9 mouse cellular contexts compared by ENCODE assay signal in the genomic region with DNA sequence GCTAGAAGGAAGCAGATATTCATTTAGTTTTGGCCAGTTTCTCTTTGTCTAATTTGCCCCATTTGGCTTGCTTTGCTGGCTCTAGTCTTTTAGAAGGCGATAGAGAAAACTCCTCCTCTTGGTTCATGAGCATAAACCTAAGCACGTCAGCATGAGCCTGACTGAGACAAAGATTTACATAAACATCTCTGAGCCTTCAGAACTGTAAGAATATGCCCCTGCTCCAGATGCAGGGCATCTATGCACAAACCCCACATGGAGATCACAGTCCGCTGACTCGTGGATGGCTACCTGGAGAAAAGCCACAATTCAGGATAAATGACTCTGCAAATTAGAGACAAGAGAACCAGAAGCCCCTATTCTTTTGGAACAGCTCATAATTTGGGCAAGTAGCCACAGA.
DNase-seq lines count a peak whose midpoint lies in the region; ATAC-seq and TF ChIP-seq lines count a peak whose summit lies in the region.
"Had no signal": no experiment of that assay in that cellular context is flagged by ENCODE, and none has a peak within 500 bp of the region (broad histone marks: within the 10 kb centered on the region; RNA-seq: fewer than 3 reads in every experiment).

No protein-coding gene starts in this region.

- no peak overlapping the region for H3K4me3 ChIP-seq in forebrain, embryonic 10.5 days
- no peak overlapping the region for H3K4me3 ChIP-seq in forebrain, embryonic 12.5 days (replicated peaks)
- no peak overlapping the region for H3K4me3 ChIP-seq in kidney, postnatal 0 days (replicated peaks; ENCODE audit: low read depth, low read length)
- no peak overlapping the region for H3K4me3 ChIP-seq in midbrain, embryonic 15.5 days
- H3K4me3 ChIP-seq: liver, embryonic 13.5 days had no signal

- no peak for DNase-seq in forebrain, embryonic 10.5 days (ENCODE audit: extremely low spot score, low spot score)
- peak; percentile 19 for DNase-seq in kidney, postnatal 0 days (ENCODE audit: low spot score)
- DNase-seq in kidney, postnatal 25 days: no peak
- DNase-seq in Muller cell, postnatal 12 days (ENCODE audit: inconsistent ontology term): peak; percentile 91
- DNase-seq in adrenal gland, adult (ENCODE audit: inconsistent age in 2 of 2, low spot score in 1 of 2): no peak
- DNase-seq in spleen, postnatal 10 days (ENCODE audit: low spot score in 2 of 2): no peak
- DNase-seq: liver, embryonic 13.5 days had no signal

- H3K9me3 ChIP-seq in forebrain, embryonic 10.5 days: no peaks in the 10 kb centered on the region
- H3K9me3 ChIP-seq in forebrain, embryonic 12.5 days: no peaks in the 10 kb centered on the region
- H3K9me3 ChIP-seq in kidney, postnatal 0 days (replicated peaks; ENCODE audit: low read length): no peaks in the 10 kb centered on the region
- no peaks in the 10 kb centered on the region for H3K9me3 ChIP-seq in midbrain, embryonic 15.5 days
- H3K9me3 ChIP-seq: liver, embryonic 13.5 days had no signal

- H3K9ac ChIP-seq in forebrain, embryonic 12.5 days: no peak overlapping the region
- H3K9ac ChIP-seq in kidney, postnatal 0 days (ENCODE audit: low read depth, low read length): no peak overlapping the region
- no peak overlapping the region for H3K9ac ChIP-seq in midbrain, embryonic 15.5 days
- H3K9ac ChIP-seq: liver, embryonic 13.5 days had no signal

- H3K27me3 ChIP-seq in forebrain, embryonic 10.5 days (ENCODE audit: poor library complexity, severe bottlenecking): no peaks in the 10 kb centered on the region
- H3K27me3 ChIP-seq in forebrain, embryonic 12.5 days: no peaks in the 10 kb centered on the region
- H3K27me3 ChIP-seq in kidney, postnatal 0 days (ENCODE audit: insufficient read depth, low read length): no peaks in the 10 kb centered on the region
- H3K27me3 ChIP-seq in midbrain, embryonic 15.5 days (replicated peaks): no peaks in the 10 kb centered on the region
- H3K27me3 ChIP-seq: liver, embryonic 13.5 days had no signal

- WGBS in forebrain, embryonic 10.5 days: 84% methylated on average over 4 of the region's 4 CpGs
- WGBS in forebrain, embryonic 12.5 days: 67% methylated on average over 4 of the region's 4 CpGs
- WGBS in kidney, postnatal 0 days: 46% methylated on average over 4 of the region's 4 CpGs
- WGBS in midbrain, embryonic 15.5 days: 50% methylated on average over 4 of the region's 4 CpGs

- ATAC-seq in forebrain, embryonic 12.5 days (ENCODE audit: low FRiP score): no peak
- no peak for ATAC-seq in kidney, postnatal 0 days (replicated peaks; ENCODE audit: low FRiP score, low read depth)
- peak; percentile 55 for ATAC-seq in midbrain, embryonic 15.5 days (replicated peaks)

- no peaks in the 10 kb centered on the region for H3K36me3 ChIP-seq in forebrain, embryonic 10.5 days (replicated peaks)
- no peaks in the 10 kb centered on the region for H3K36me3 ChIP-seq in forebrain, embryonic 12.5 days (replicated peaks)
- no peaks in the 10 kb centered on the region for H3K36me3 ChIP-seq in kidney, postnatal 0 days (ENCODE audit: insufficient read depth, low read length)
- H3K36me3 ChIP-seq in midbrain, embryonic 15.5 days (replicated peaks): no peaks in the 10 kb centered on the region
- H3K36me3 ChIP-seq: liver, embryonic 13.5 days had no signal

- H3K27ac ChIP-seq in forebrain, embryonic 10.5 days: 0 out of 2 replicates have a peak overlapping the region, but pooled peaks have one; percentile 0
- H3K27ac ChIP-seq in forebrain, embryonic 12.5 days: no peak overlapping the region
- H3K27ac ChIP-seq in kidney, postnatal 0 days: no peak overlapping the region
- H3K27ac ChIP-seq in midbrain, embryonic 15.5 days: peak overlapping the region; percentile 60
- H3K27ac ChIP-seq: liver, embryonic 13.5 days had no signal

- no peak for TF ChIP-seq CTCF in kidney, postnatal 0 days (IDR thresholded peaks at IDR 0.05; ENCODE audit: low read depth)

- no peak overlapping the region for H3K4me2 ChIP-seq in forebrain, embryonic 12.5 days
- peak overlapping the region; percentile 25 for H3K4me2 ChIP-seq in kidney, postnatal 0 days (ENCODE audit: low read length)
- no peak overlapping the region for H3K4me2 ChIP-seq in midbrain, embryonic 15.5 days
- H3K4me2 ChIP-seq: liver, embryonic 13.5 days had no signal

- peaks cover 9% of the 10 kb centered on the region; the same call in 1 of the 2 replicates for H3K4me1 ChIP-seq in forebrain, embryonic 10.5 days
- 0 out of 2 replicates have a peak, but pooled peaks cover 7% of the 10 kb centered on the region for H3K4me1 ChIP-seq in forebrain, embryonic 12.5 days
- no peaks in the 10 kb centered on the region for H3K4me1 ChIP-seq in kidney, postnatal 0 days (replicated peaks; ENCODE audit: insufficient read depth, low read length)
- 0 out of 2 replicates have a peak, but pooled peaks cover 3% of the 10 kb centered on the region for H3K4me1 ChIP-seq in midbrain, embryonic 15.5 days
- H3K4me1 ChIP-seq: liver, embryonic 13.5 days had no signal

Comparison
In these comparisons a context has a peak if more than half of its experiments do, and no peak if none do; other contexts are left out.
1. DNase-seq: peak in kidney, postnatal 0 days (single experiment) and Muller cell, postnatal 12 days (single experiment); none in forebrain, embryonic 10.5 days (single experiment), kidney, postnatal 25 days (0 of 2), adrenal gland, adult (0 of 2) and spleen, postnatal 10 days (0 of 2).
2. H3K27ac ChIP-seq: peak in forebrain, embryonic 10.5 days (single experiment) and midbrain, embryonic 15.5 days (single experiment); none in forebrain, embryonic 12.5 days (single experiment) and kidney, postnatal 0 days (single experiment).